Mouse (Mus musculus): ENCODE results near the gene Gm28048. TPM values are rescaled to one million over a fixed set of nuclear protein-coding genes. Genes with fewer than 3 reads are reported as not detected.

The Gm28048 gene
- total RNA-seq, 2 experiments from 2014 or later = 1.7 to 2.3 TPM

GRCm38 (mm10) chr11:22990393-22991126 lies 8.7 kb upstream of the Gm28048 start, which contains the start of gene Cct4:
Gene Cct4, plus strand, starts transcription at chr11:22990519.
- peak; percentile 91 for DNase-seq (ENCODE audit: low spot score)

GRCm38 (mm10) chr11:22989786-22990185 lies 7.9 kb upstream of the Gm28048 start:
- DNase-seq (ENCODE audit: low spot score) = no peak

GRCm38 (mm10) chr11:22987357-22987756 lies 5.5 kb upstream of the Gm28048 start:
- DNase-seq (ENCODE audit: low spot score) = peak; percentile 66

GRCm38 (mm10) chr11:22985510-22985909 lies 3.6 kb upstream of the Gm28048 start:
- no peak for DNase-seq (ENCODE audit: low spot score)

GRCm38 (mm10) chr11:22982846-22983245 lies 956 bp upstream of the Gm28048 start:
- no peak for DNase-seq (ENCODE audit: low spot score)

- DNase-seq (ENCODE audit: low spot score) = no peak
Measured at GRCm38 (mm10) chr11:22981543-22981950, 343 bp downstream of the Gm28048 start.

GRCm38 (mm10) chr11:22981041-22981440 lies 849 bp downstream of the Gm28048 start:
- no peak for DNase-seq (ENCODE audit: low spot score)

GRCm38 (mm10) chr11:22979221-22979620 lies 2.7 kb downstream of the Gm28048 start:
- no peak for DNase-seq (ENCODE audit: low spot score)

GRCm38 (mm10) chr11:22978711-22979110 lies 3.2 kb downstream of the Gm28048 start:
- DNase-seq (ENCODE audit: low spot score) = no peak

- DNase-seq (ENCODE audit: low spot score) = no peak
Measured at GRCm38 (mm10) chr11:22978215-22978614, 3.7 kb downstream of the Gm28048 start.

GRCm38 (mm10) chr11:22973599-22973998 lies 8.3 kb downstream of the Gm28048 start:
- DNase-seq (ENCODE audit: low spot score) = no peak

GRCm38 (mm10) chr11:22972746-22973526 lies 9.0 kb downstream of the Gm28048 start:
- peak; percentile 85 for DNase-seq (ENCODE audit: low spot score)

GRCm38 (mm10) chr11:22971835-22972709 lies 9.8 kb downstream of the Gm28048 start, which contains the start of gene Zrsr1:
Gene Zrsr1, plus strand, starts transcription at chr11:22972005.
- DNase-seq (ENCODE audit: low spot score) = peak; percentile 56

GRCm38 (mm10) chr11:22970546-22970945 lies 11.3 kb downstream of the Gm28048 start:
- DNase-seq (ENCODE audit: low spot score) = no peak

- DNase-seq (ENCODE audit: low spot score) = no peak
Measured at GRCm38 (mm10) chr11:22969486-22969885, 12.4 kb downstream of the Gm28048 start.

GRCm38 (mm10) chr11:22965503-22965902 lies 16.4 kb downstream of the Gm28048 start:
- DNase-seq (ENCODE audit: low spot score) = no peak

- DNase-seq (ENCODE audit: low spot score) = no peak
Measured at GRCm38 (mm10) chr11:22964401-22964800, 17.5 kb downstream of the Gm28048 start.

- no peak for DNase-seq (ENCODE audit: low spot score)
Measured at GRCm38 (mm10) chr11:22962101-22962500, 19.8 kb downstream of the Gm28048 start.

GRCm38 (mm10) chr11:22957791-22958374 lies 24.0 kb downstream of the Gm28048 start:
- DNase-seq (ENCODE audit: low spot score) = no peak

GRCm38 (mm10) chr11:22956830-22957229 lies 25.1 kb downstream of the Gm28048 start:
- DNase-seq (ENCODE audit: low spot score) = peak; percentile 47

GRCm38 (mm10) chr11:22956346-22956745 lies 25.5 kb downstream of the Gm28048 start:
- DNase-seq (ENCODE audit: low spot score) = no peak

Measured in gastrocnemius, adult 18-20 months (tissue).